Mouse (Mus musculus): Measurements from ENCODE around the gene Tmpo. TPM values are rescaled to one million over a fixed set of nuclear protein-coding genes. Genes with fewer than 3 reads are reported as not detected.

Gene Tmpo
- polyA plus RNA-seq, 1 experiment from 2014 or later = 111 TPM

DNA sequence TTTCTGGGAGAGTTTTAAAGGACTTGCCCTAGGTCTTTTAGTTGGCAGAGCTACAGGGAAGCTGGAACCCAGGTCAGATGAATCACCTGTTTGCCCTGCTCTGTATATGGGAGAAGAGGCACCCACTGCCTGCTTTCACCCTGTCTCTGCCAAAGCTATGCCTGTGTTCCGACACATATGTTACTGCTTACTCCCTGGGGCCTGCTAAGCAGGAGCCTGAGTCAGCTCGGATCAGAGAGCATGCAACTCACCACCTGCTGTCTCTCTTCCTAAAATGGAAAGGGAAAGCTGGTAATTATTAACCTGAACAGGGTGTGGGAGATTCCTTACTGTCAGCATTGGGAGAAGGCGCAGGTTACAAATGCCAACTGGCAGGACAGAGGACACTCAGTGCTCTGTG is 2.2 kb upstream of the Tmpo start:
- Histone ChIP-seq H3K9me3 (no peaks in the 10 kb centered on the region), H3K4me2 (peak overlapping the region; percentile 60), H3K36me3 (no peaks in the 10 kb centered on the region), H3K4me3 (peak overlapping the region; percentile 51), H3K27me3 (no peaks in the 10 kb centered on the region), H3K4me1 (replicated peaks) (peaks cover 39% of the 10 kb centered on the region), H3K27ac (replicated peaks) (peak overlapping the region; percentile 98), H3K9ac (peak overlapping the region; percentile 78)
- 27% methylated on average over 3 of the region's 3 CpGs for WGBS
- ATAC-seq (ENCODE audit: low read depth) = no peak

DNA sequence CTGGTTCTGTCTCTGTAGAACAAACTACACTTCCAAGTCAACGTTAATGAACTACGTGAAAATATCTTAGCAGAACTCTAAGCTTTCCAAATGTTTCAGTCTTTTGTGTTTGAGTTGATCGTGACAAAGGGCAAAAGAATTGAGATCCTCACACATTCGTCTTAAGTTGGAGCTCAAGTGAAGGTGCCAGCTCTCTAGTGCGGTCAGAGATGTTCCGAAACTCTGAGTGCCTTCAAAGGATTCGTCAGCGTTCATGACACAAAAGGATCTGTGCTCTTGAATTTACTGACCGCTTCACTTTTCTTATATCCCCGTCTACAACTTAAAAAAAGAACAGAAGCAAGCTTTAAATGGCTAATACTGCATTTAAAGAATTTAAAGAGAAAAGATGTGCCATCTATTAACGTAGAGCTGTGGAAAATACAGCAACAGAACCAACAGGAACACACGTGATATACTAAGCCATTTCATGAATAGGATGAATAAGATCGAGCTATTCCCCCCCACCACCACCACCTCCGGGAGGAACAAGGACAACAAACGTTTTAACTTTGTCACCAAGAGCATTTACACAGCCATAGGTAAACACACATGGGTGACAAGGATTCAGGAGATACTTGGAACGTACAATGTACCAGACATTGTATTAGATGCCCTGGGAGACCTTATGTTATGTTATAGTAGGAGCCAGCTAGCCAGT is 1.3 kb upstream of the Tmpo start:
- H3K27ac ChIP-seq (replicated peaks) = peak overlapping the region; percentile 98
- H3K27me3 ChIP-seq = no peaks in the 10 kb centered on the region
- peak overlapping the region; percentile 51 for H3K4me3 ChIP-seq
- ATAC-seq (ENCODE audit: low read depth) = no peak
- WGBS = 2% methylated on average over 16 of the region's 16 CpGs
- peak overlapping the region; percentile 60 for H3K4me2 ChIP-seq
- no peaks in the 10 kb centered on the region for H3K9me3 ChIP-seq
- H3K36me3 ChIP-seq = no peaks in the 10 kb centered on the region
- peak overlapping the region; percentile 78 for H3K9ac ChIP-seq
- peaks cover 35% of the 10 kb centered on the region for H3K4me1 ChIP-seq (replicated peaks)

DNA sequence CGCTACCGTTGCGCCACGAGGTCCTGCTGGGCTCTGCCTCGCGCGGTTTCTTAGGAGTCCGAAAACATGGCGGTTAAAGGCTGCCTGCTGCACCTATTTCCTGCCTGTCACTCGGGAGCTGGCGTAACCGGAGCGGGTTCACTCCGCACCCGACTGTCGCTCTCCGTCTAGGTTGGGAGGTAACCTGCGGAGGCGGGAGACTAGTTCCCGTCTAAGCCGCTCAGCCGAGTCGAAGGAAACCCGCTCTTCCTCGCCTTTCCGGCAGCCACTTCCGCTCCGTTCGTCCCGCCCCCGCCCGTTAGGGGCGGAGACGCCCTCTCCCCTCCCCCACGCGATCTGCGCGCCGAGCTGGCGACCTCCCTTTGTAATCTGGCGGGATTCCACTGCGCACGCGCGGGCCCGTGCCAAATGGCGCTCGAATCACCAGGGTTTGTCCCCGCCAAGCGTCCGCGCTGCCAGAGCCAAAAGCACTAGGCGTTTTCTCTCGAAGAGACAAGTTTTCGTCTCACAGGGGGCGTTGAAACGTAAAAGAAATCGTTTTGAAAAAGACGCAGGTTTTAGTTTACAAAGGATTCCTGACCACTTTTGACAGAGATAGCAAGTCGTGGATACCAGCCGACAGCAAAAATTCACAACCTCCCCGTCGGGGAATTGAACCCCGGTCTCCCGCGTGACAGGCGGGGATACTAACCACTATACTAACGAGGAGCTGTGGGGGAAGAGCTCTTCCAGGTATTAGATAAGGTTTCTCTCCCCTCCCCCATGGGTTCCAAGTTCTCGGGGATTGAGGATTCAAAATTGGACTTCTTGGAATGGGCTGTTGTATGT is 560 bp upstream of the Tmpo start:
- peak; percentile 92 for ATAC-seq (ENCODE audit: low read depth)
- no peaks in the 10 kb centered on the region for H3K36me3 ChIP-seq
- peak overlapping the region; percentile 51 for H3K4me3 ChIP-seq
- peak overlapping the region; percentile 78 for H3K9ac ChIP-seq
- H3K9me3 ChIP-seq = no peaks in the 10 kb centered on the region
- peak overlapping the region; percentile 98 for H3K27ac ChIP-seq (replicated peaks)
- H3K4me2 ChIP-seq = peak overlapping the region; percentile 60
- H3K27me3 ChIP-seq = no peaks in the 10 kb centered on the region
- WGBS = under 1% methylated on average over 69 of the region's 69 CpGs
- peaks cover 29% of the 10 kb centered on the region for H3K4me1 ChIP-seq (replicated peaks)

DNA sequence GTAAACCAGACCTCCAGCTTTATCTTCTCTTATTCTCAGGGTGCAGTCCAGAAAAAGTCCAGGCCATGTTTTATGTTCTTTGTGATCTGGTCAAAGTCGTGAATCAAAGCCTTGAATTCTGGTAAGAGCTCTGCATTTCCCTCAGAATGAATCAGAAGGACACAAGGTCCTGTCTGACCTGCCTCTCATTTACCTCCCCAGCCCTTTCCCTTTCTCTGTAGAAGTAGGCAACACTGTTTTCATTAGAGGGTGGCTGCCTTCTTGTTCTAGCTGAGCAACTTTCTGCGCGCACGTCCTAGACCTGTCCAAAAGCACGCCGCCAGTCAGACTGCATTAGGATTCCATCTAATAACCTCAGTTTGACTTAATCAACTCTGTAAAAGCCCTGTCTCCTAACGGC is 814 bp downstream of the Tmpo start:
- peak overlapping the region; percentile 60 for H3K4me2 ChIP-seq
- H3K36me3 ChIP-seq = no peaks in the 10 kb centered on the region
- H3K4me1 ChIP-seq (replicated peaks) = peaks cover 29% of the 10 kb centered on the region
- H3K9me3 ChIP-seq = no peaks in the 10 kb centered on the region
- H3K27ac ChIP-seq (replicated peaks) = peak overlapping the region; percentile 98
- H3K27me3 ChIP-seq = no peaks in the 10 kb centered on the region
- H3K9ac ChIP-seq = peak overlapping the region; percentile 78
- peak overlapping the region; percentile 51 for H3K4me3 ChIP-seq
- 28% methylated on average over 7 of the region's 7 CpGs for whole genome bisulfite sequencing
- no peak for ATAC-seq (ENCODE audit: low read depth)

DNA sequence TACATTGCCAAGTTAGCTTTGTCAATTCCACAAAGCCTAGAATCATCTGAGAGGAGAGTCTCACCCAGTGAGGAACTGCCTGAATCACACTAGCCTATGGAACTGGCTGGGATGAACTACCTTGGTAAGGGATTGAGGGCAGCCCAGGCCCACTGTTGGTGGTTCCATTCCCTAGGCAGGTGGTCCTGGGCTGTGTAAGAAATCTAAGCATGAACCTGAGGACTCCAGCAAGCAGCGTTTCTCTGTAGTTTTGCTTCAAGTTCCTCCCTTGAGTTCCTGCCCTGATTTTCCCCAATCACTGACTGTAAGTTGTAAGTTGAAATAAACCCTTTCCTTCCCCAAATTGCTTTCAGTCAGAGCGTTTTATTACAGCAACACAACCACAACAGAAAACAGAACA is 1.3 kb downstream of the Tmpo start:
- Histone ChIP-seq H3K9ac (no peak overlapping the region), H3K4me1 (replicated peaks) (peaks cover 29% of the 10 kb centered on the region), H3K36me3 (no peaks in the 10 kb centered on the region), H3K27me3 (no peaks in the 10 kb centered on the region), H3K4me2 (peak overlapping the region; percentile 60), H3K27ac (replicated peaks) (peak overlapping the region; percentile 98), H3K4me3 (peak overlapping the region; percentile 51; the same call in 1 of the 2 replicates), H3K9me3 (no peaks in the 10 kb centered on the region)
- WGBS = 75% methylated on average over 2 of the region's 2 CpGs
- no peak for ATAC-seq (ENCODE audit: low read depth)

DNA sequence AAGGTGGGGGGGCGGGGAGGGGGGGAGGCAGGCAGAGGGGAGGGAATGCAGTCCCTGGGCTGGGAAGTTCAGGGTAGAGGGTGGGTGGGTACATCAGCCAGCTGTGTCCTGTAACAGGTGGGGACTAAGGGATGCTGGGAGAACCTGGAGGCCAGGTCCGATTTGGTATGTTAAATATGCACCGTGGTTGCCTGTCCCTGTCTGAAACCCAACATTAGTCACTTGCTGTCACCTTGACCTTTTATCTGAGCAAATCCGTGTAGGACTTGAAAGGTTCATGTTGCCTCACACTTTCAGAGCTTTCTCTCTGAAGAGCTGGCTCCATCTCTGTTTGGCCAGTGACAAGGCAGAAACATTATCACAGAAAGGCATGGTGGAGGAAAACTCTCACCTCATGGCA is 3.9 kb downstream of the Tmpo start:
- H3K4me1 ChIP-seq (replicated peaks) = peaks cover 17% of the 10 kb centered on the region
- H3K27me3 ChIP-seq = no peaks in the 10 kb centered on the region
- no peaks in the 10 kb centered on the region for H3K9me3 ChIP-seq
- H3K36me3 ChIP-seq = no peaks in the 10 kb centered on the region
- no peak overlapping the region for H3K27ac ChIP-seq (replicated peaks)
- no peak for ATAC-seq (ENCODE audit: low read depth)
- WGBS = 54% methylated on average over 3 of the region's 4 CpGs
- H3K4me2 ChIP-seq = no peak overlapping the region
- H3K9ac ChIP-seq = no peak overlapping the region
- H3K4me3 ChIP-seq = no peak overlapping the region

DNA sequence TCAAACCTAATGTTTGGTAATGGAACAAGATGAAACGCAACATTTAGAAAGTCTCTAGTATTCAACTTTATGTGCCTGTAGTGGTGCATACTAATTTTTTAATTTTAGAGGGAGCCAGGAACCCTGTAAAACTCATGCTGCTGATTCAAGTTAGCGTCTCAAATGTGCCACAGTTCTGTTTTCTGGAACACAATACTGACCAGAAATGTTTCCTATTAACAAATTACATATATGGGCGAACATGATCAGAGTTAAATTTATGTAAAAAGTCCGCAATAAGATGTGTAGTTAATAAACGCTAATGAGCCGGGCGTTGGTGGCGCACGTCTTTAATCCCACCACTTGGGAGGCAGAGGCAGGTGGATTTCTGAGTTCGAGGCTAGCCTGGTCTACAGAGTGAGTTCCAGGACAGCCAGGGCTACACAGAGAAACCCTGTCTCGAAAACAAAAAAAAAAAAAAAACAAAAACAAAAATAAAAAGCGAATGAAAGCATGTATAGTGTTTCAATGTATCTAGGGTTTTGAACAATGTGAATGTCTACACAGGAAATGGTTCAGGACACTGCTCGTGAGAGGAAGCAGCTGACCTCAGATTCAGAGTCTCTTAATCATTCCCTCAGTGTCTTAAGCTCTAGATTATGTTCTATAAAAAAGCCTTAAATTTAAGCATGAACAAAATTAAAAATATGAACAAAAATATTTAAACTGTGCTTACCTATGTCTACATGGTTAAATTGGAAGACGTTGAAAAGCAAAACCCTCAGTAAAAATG is 8.6 kb downstream of the Tmpo start:
- H3K4me2 ChIP-seq = peak overlapping the region; percentile 74
- ATAC-seq (ENCODE audit: low read depth) = no peak
- H3K36me3 ChIP-seq = no peaks in the 10 kb centered on the region
- H3K9me3 ChIP-seq = no peaks in the 10 kb centered on the region
- peak overlapping the region; percentile 98 for H3K4me3 ChIP-seq
- H3K27me3 ChIP-seq = no peaks in the 10 kb centered on the region
- peak overlapping the region; percentile 96 for H3K9ac ChIP-seq
- WGBS = 84% methylated on average over 14 of the region's 14 CpGs
- H3K27ac ChIP-seq (replicated peaks) = peak overlapping the region; percentile 100
- peaks cover 30% of the 10 kb centered on the region for H3K4me1 ChIP-seq (replicated peaks)

DNA sequence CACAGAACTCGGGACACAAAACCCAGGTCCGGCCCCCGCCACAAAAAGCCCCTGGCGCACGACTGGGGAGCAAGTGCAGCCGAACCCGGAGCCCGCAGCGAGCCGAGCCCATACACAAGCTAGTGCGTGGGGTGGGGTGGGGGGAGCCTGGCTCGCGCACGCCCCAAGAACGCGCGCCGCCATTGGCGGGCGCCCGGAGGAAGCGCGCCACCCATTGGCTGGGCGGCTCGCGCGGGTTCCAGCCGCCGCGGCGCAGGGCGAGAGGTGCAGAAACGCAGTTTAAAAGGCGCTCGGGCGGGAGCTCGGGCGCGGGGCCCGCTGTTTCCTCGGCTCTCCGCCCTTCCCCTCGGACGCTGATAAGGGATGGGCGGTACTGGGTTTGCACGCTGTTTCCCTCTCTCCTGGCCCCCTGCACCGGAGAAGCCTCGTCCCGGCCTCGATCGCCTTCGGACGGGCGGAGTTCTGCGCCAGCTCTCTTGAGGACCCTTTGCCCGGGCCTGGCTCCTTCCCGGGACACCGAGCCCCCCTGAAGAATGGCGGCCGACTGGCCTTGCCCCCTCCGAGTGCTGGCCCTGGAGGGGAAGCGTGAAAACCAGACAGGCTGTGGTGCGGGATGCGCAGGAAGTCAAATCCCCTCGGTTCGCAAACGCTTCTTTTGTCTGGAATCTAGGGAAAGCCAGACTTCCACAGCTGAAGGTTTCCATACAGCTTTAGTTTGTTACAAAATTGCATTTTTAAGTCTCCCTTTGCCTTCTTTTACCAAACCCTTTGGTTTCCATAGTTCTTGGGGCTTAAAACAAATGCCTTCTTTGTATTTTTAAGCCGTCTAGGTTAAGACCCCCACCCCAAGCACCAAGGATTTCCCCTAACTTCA is 9.4 kb downstream of the Tmpo start:
- WGBS = under 1% methylated on average over 68 of the region's 68 CpGs
- peak overlapping the region; percentile 74 for H3K4me2 ChIP-seq
- ATAC-seq (ENCODE audit: low read depth) = peak; percentile 97
- H3K36me3 ChIP-seq = no peaks in the 10 kb centered on the region
- no peaks in the 10 kb centered on the region for H3K27me3 ChIP-seq
- peak overlapping the region; percentile 100 for H3K27ac ChIP-seq (replicated peaks)
- peak overlapping the region; percentile 96 for H3K9ac ChIP-seq
- peaks cover 37% of the 10 kb centered on the region for H3K4me1 ChIP-seq (replicated peaks)
- H3K9me3 ChIP-seq = no peaks in the 10 kb centered on the region
- peak overlapping the region; percentile 98 for H3K4me3 ChIP-seq

DNA sequence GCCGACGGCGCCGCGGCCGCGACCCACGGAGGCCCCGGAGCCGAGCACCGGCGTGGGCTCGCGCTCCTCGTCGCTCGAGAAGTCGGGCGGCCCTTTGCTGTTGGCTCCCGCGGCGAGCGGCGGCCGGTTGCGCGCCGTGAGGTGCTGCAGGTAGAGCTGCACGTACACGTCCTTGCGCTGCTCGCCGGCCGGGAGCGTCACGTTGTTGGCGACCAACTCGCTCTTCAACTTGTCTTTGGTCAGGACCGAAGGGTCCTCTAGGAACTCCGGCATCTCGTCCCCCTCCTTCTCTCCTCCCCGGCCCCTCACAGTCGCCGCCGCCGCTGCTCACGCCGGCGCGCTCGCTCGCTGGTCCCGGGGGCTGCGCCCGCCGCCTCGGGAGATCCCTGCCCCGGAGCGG is 10.1 kb downstream of the Tmpo start:
- H3K27me3 ChIP-seq = no peaks in the 10 kb centered on the region
- H3K36me3 ChIP-seq = no peaks in the 10 kb centered on the region
- H3K4me2 ChIP-seq = peak overlapping the region; percentile 74
- H3K9me3 ChIP-seq = no peaks in the 10 kb centered on the region
- peaks cover 37% of the 10 kb centered on the region for H3K4me1 ChIP-seq (replicated peaks)
- 0% methylated on average over 59 of the region's 59 CpGs for WGBS
- peak; percentile 65 for ATAC-seq (ENCODE audit: low read depth)
- peak overlapping the region; percentile 100 for H3K27ac ChIP-seq (replicated peaks)
- peak overlapping the region; percentile 96 for H3K9ac ChIP-seq
- peak overlapping the region; percentile 98 for H3K4me3 ChIP-seq

DNA sequence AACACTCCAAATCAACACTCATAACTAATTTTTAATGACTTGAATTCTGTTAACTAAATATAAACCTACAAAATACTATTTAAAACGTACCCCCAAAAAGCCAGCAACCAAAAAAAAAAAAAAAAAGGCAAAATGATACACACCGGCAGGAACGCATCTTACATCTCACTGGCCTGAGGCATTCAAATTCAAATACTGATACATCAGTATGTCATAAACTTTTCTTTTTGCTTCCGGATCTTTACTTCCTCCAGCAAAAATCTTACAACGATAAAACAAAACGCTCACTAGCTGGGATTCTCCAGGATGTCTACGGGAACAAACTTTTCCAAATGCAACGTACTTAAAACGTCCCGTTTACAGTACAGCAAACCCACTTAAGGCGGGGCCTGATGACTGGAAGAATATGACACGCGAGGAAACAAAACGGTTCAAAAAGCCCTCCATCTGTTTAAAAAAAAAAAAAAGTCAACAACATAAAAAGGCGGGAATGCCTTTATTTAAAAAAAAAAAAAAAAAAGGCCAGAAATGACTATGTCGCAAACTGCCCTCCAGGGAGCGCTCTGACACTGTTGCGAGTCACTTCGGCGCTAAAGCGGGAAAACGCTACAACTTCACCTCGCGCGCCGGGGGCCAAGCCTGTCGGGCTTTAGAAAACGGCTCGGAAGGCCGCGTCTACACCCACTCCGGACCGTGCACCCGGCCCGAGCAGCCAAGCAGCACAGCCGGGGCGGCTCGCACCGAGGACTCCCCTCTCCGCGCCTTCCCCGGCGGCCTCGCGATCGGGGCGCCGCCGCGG is 10.8 kb downstream of the Tmpo start:
- peak; percentile 51 for ATAC-seq (ENCODE audit: low read depth)
- H3K27me3 ChIP-seq = no peaks in the 10 kb centered on the region
- peak overlapping the region; percentile 74 for H3K4me2 ChIP-seq
- no peaks in the 10 kb centered on the region for H3K9me3 ChIP-seq
- peaks cover under 1% of the 10 kb centered on the region; the same call in 1 of the 2 replicates for H3K36me3 ChIP-seq
- H3K9ac ChIP-seq = peak overlapping the region; percentile 96
- H3K27ac ChIP-seq (replicated peaks) = peak overlapping the region; percentile 100
- under 1% methylated on average over 50 of the region's 50 CpGs for WGBS
- peaks cover 37% of the 10 kb centered on the region for H3K4me1 ChIP-seq (replicated peaks)
- H3K4me3 ChIP-seq = peak overlapping the region; percentile 98
